Mouse (Mus musculus): ENCODE measurements around the gene Auts2. TPM values are rescaled to one million over a fixed set of nuclear protein-coding genes. Genes with fewer than 3 reads are reported as not detected.

Gene Auts2
- polyA plus RNA-seq, 1 experiment from 2014 or later, result 24.7 TPM

GRCm38 (mm10) chr5:131490811-131491210 lies 1052.3 kb downstream of the Auts2 start:
- no peaks in the 10 kb centered on the region for H3K9me3 ChIP-seq
- H3K36me3 ChIP-seq, result peaks cover 7% of the 10 kb centered on the region; the same call in 1 of the 2 replicates
- H3K27me3 ChIP-seq (ENCODE audit: insufficient read depth, poor library complexity, severe bottlenecking), result no peaks in the 10 kb centered on the region
- H3K4me1 ChIP-seq, result peaks cover 15% of the 10 kb centered on the region
- H3K27ac ChIP-seq, result no peak overlapping the region
- DNase-seq (ENCODE audit: low spot score), result no peak
- 84% methylated on average over 2 of the region's 2 CpGs for WGBS
- H3K4me3 ChIP-seq, result no peak overlapping the region

DNA sequence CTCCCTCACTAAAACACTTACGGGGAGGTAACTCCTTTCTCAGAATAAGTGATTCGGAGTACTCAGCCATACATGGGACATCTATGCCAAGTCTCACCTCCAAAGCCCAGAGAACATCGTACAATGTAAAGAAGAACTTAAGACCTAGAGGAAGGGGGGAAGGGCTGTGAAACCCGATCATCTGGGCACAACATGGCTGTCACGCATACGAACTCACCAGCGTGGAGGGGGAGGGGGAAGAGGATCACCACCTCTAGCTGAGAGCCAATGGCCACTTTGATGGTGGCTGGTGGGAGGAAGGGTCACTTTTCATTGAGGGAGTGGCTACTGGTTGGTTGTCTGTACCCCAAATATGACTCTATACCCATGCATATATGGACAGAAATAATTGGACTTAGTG lies 1053.3 kb downstream of the Auts2 start:
- H3K36me3 ChIP-seq, result peaks cover 7% of the 10 kb centered on the region; the same call in 1 of the 2 replicates
- no peak overlapping the region for H3K27ac ChIP-seq
- H3K4me1 ChIP-seq, result peaks cover 15% of the 10 kb centered on the region

GRCm38 (mm10) chr5:131486527-131486926 lies 1056.6 kb downstream of the Auts2 start:
- 49% methylated on average over 4 of the region's 4 CpGs for WGBS
- Histone ChIP-seq H3K4me1 (0 out of 2 replicates have a peak, but pooled peaks cover 2% of the 10 kb centered on the region), H3K27me3 (ENCODE audit: insufficient read depth, poor library complexity, severe bottlenecking) (no peaks in the 10 kb centered on the region), H3K27ac (no peak overlapping the region), H3K36me3 (peaks cover 4% of the 10 kb centered on the region; the same call in 1 of the 2 replicates), H3K4me3 (no peak overlapping the region), H3K9me3 (no peaks in the 10 kb centered on the region)
- no peak for DNase-seq (ENCODE audit: low spot score)

More for the DNA sequence above, 1053.3 kb downstream of the Auts2 start:
- H3K9me3 ChIP-seq, result no peaks in the 10 kb centered on the region
- no peaks in the 10 kb centered on the region for H3K27me3 ChIP-seq (ENCODE audit: insufficient read depth, poor library complexity, severe bottlenecking)
- DNase-seq (ENCODE audit: low spot score), result no peak
- no peak overlapping the region for H3K4me3 ChIP-seq
- WGBS, result 81% methylated on average over 7 of the region's 7 CpGs

GRCm38 (mm10) chr5:131475278-131475677 lies 1067.9 kb downstream of the Auts2 start:
- H3K27ac ChIP-seq, result no peak overlapping the region
- H3K4me3 ChIP-seq, result no peak overlapping the region
- H3K36me3 ChIP-seq, result peaks cover 71% of the 10 kb centered on the region
- no peaks in the 10 kb centered on the region for H3K27me3 ChIP-seq (ENCODE audit: insufficient read depth, poor library complexity, severe bottlenecking)
- no peaks in the 10 kb centered on the region for H3K4me1 ChIP-seq
- H3K9me3 ChIP-seq, result no peaks in the 10 kb centered on the region
- DNase-seq (ENCODE audit: low spot score), result no peak

- H3K36me3 ChIP-seq, result peaks cover 80% of the 10 kb centered on the region
- no peaks in the 10 kb centered on the region for H3K9me3 ChIP-seq
- H3K27me3 ChIP-seq (ENCODE audit: insufficient read depth, poor library complexity, severe bottlenecking), result no peaks in the 10 kb centered on the region
- WGBS, result 95% methylated on average over 4 of the region's 4 CpGs
- H3K27ac ChIP-seq, result no peak overlapping the region
- H3K4me3 ChIP-seq, result no peak overlapping the region
- DNase-seq (ENCODE audit: low spot score), result no peak
- H3K4me1 ChIP-seq, result no peaks in the 10 kb centered on the region
Measured at GRCm38 (mm10) chr5:131468609-131469008, 1074.5 kb downstream of the Auts2 start.

- Histone ChIP-seq H3K4me3 (no peak overlapping the region), H3K27ac (no peak overlapping the region), H3K36me3 (peaks cover 76% of the 10 kb centered on the region), H3K4me1 (no peaks in the 10 kb centered on the region), H3K27me3 (ENCODE audit: insufficient read depth, poor library complexity, severe bottlenecking) (no peaks in the 10 kb centered on the region), H3K9me3 (no peaks in the 10 kb centered on the region)
- DNase-seq (ENCODE audit: low spot score), result no peak
- 95% methylated on average over 9 of the region's 9 CpGs for WGBS
Measured at GRCm38 (mm10) chr5:131466131-131466530, 1077.0 kb downstream of the Auts2 start.

DNA sequence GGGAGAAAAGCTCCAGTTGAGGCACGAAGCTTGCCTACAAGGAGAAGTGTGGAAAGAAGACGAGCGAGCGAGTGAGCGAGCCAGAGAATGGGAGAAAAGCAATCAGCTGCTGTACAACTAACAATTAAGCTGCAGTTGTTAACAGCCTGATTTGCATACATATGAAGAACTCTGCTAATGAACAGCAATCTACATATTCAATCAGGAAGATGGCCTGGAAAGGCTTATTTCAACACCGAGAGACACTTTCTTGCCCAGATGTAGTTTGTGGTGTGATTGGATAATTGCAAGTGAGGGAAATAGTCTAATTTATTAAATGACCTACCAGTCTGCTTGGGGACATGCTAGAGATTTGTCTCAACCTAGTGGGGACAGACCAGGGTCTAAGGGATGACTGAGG lies 1079.7 kb downstream of the Auts2 start:
- no peak for DNase-seq (ENCODE audit: low spot score)
- 90% methylated on average over 6 of the region's 6 CpGs for WGBS
- H3K27me3 ChIP-seq (ENCODE audit: insufficient read depth, poor library complexity, severe bottlenecking), result no peaks in the 10 kb centered on the region
- no peaks in the 10 kb centered on the region for H3K9me3 ChIP-seq
- H3K36me3 ChIP-seq, result peaks cover 76% of the 10 kb centered on the region
- H3K4me1 ChIP-seq, result no peaks in the 10 kb centered on the region
- no peak overlapping the region for H3K27ac ChIP-seq
- no peak overlapping the region for H3K4me3 ChIP-seq

DNA sequence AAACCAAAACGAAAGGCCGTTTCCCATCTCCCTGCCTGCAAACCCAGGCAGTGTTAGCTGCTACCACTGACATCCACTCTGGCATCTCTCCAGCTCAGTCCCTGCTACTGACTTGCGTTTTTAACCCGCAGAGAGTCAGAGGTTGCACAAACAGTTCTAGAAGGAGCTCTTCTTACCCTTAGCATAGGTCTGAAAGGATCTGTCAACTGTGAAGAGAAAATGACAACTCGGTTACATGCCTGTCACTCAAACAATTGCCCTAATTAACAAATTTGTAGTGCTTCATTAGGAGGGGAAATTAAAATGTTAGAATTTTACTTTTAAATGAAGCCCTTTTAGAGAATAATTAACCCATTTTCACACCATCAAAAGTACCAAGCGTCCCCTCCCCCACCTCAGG lies 1083.2 kb downstream of the Auts2 start:
- Histone ChIP-seq H3K9me3 (no peaks in the 10 kb centered on the region), H3K4me1 (no peaks in the 10 kb centered on the region), H3K27ac (no peak overlapping the region), H3K27me3 (ENCODE audit: insufficient read depth, poor library complexity, severe bottlenecking) (no peaks in the 10 kb centered on the region), H3K4me3 (no peak overlapping the region), H3K36me3 (peaks cover 90% of the 10 kb centered on the region)
- no peak for DNase-seq (ENCODE audit: low spot score)
- 90% methylated on average over 6 of the region's 6 CpGs for WGBS

- WGBS, result 62% methylated on average over 2 of the region's 2 CpGs
- no peaks in the 10 kb centered on the region for H3K4me1 ChIP-seq
- no peak for DNase-seq (ENCODE audit: low spot score)
- no peak overlapping the region for H3K4me3 ChIP-seq
- H3K27ac ChIP-seq, result no peak overlapping the region
- no peaks in the 10 kb centered on the region for H3K27me3 ChIP-seq (ENCODE audit: insufficient read depth, poor library complexity, severe bottlenecking)
- no peaks in the 10 kb centered on the region for H3K9me3 ChIP-seq
- peaks cover 90% of the 10 kb centered on the region for H3K36me3 ChIP-seq
Measured at GRCm38 (mm10) chr5:131459549-131459948, 1083.6 kb downstream of the Auts2 start.

DNA sequence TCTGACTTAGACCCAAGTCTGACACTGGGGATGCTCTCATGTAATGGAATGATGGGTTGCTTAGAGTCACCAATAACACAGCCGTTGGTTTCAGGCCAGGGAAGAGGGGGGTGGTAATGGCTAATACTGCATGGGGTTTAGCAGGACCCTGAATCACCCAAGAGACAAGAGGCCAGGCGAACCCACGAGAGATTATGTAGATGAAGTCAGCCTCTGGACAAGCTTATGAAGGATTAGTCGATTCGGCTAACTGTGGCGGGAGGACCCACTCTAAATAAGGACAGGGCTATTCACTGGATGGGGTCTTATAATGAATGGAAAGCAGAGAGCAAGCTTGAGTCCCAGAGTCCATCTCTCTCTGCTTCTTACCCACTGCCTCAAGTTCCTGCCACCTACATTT lies 1084.4 kb downstream of the Auts2 start:
- Histone ChIP-seq H3K27ac (no peak overlapping the region), H3K9me3 (no peaks in the 10 kb centered on the region), H3K4me1 (no peaks in the 10 kb centered on the region), H3K4me3 (no peak overlapping the region), H3K36me3 (peaks cover 94% of the 10 kb centered on the region), H3K27me3 (ENCODE audit: insufficient read depth, poor library complexity, severe bottlenecking) (no peaks in the 10 kb centered on the region)
- 85% methylated on average over 6 of the region's 6 CpGs for WGBS
- no peak for DNase-seq (ENCODE audit: low spot score)

DNA sequence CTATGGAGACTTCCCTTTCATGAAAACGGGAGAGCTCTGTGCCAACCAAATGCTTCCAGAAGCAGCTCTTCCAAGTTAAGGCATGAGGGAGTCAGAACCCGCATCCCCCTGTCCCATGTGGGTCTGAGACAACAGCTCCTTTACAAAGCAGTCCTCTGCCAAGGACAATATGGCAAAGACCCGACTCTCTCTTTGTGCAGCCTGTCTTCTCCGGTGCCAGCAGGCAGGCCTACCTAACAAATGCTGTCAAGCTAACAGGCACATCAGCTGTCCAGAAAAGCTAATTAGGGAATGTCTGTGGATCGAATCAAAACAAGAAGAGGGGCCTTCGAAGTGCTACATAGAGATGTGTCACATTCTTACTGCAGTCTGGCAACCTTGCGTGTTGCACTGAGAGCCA lies 1085.1 kb downstream of the Auts2 start:
- H3K4me3 ChIP-seq, result no peak overlapping the region
- WGBS, result 91% methylated on average over 7 of the region's 7 CpGs
- H3K4me1 ChIP-seq, result no peaks in the 10 kb centered on the region
- H3K27ac ChIP-seq, result no peak overlapping the region
- no peaks in the 10 kb centered on the region for H3K9me3 ChIP-seq
- no peaks in the 10 kb centered on the region for H3K27me3 ChIP-seq (ENCODE audit: insufficient read depth, poor library complexity, severe bottlenecking)
- no peak for DNase-seq (ENCODE audit: low spot score)
- peaks cover 92% of the 10 kb centered on the region for H3K36me3 ChIP-seq

- 93% methylated on average over 7 of the region's 7 CpGs for WGBS
- H3K36me3 ChIP-seq, result peaks cover 94% of the 10 kb centered on the region
Measured at GRCm38 (mm10) chr5:131449181-131449868, 1093.8 kb downstream of the Auts2 start.

GRCm38 (mm10) chr5:131435239-131435876 lies 1107.8 kb downstream of the Auts2 start:
- Histone ChIP-seq H3K9me3 (no peaks in the 10 kb centered on the region), H3K4me3 (no peak overlapping the region), H3K27me3 (ENCODE audit: insufficient read depth, poor library complexity, severe bottlenecking) (no peaks in the 10 kb centered on the region), H3K36me3 (peaks cover 32% of the 10 kb centered on the region), H3K27ac (no peak overlapping the region), H3K4me1 (peaks cover 7% of the 10 kb centered on the region; the same call in 1 of the 2 replicates)
- 77% methylated on average over 10 of the region's 10 CpGs for WGBS
- no peak for DNase-seq (ENCODE audit: low spot score)

More at GRCm38 (mm10) chr5:131449181-131449868, 1093.8 kb downstream of the Auts2 start:
- H3K4me3 ChIP-seq, result no peak overlapping the region
- H3K27me3 ChIP-seq (ENCODE audit: insufficient read depth, poor library complexity, severe bottlenecking), result no peaks in the 10 kb centered on the region
- no peak overlapping the region for H3K27ac ChIP-seq
- no peaks in the 10 kb centered on the region for H3K9me3 ChIP-seq
- DNase-seq (ENCODE audit: low spot score), result no peak
- no peaks in the 10 kb centered on the region for H3K4me1 ChIP-seq
